Mouse (Mus musculus): ENCODE data around the gene Rab31. TPM values are rescaled to one million over a fixed set of nuclear protein-coding genes. Genes with fewer than 3 reads are reported as not detected.

Gene Rab31
- 33.2 and 48.9 TPM in 2 replicates for polyA plus RNA-seq (2012; rRNA removed)

DNA sequence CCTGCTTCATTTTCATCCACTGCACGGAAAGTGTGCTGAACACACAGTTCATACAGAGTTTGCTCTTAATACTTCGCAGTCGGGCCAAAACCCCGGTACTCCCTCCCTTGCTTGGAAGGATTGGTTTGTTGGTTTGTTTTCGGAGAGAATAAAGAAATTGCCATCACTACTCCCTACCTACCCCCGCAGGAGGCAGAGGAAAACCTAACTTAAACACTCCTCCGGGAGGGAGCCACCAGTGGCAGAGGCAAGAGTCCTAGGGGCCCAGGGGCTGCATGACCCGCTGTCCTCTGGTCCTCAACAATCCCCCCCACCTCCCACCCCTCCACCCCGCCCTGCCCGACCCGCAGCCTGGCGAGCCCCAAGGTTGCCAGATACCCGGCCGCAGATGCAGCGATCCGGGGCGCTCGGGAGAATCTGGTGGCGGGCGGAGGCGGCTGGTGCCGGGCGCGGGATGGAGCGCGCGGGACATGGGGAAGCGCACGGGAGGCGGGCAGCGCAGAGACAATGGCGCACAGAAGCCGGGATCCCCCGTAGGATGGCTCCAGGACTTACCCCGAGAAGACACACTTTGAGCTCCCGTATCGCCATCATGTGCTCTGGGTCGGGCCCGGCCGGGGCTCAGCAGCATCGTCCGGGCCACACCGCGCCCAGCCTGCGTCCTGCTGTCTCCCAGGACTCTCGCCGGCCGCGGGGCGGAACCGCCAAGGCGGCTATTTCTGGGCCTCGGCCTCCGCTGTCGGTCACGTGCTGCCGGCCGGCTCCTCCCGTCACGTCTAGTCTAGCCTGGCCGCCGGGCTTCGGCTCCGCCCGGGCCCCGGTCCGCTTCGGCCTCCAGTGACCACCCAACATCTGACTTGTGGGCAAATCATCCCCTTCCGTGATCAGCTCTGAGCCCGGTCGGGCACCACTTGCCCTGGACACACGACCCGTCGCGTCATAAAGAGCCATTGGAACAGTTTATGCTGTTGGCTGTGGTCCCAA, at the start of gene Rab31:
Gene Rab31, minus strand, starts transcription at position 802 of the 984 bp plus-strand sequence.
- DNase-seq, result peak; percentile 85
- Histone ChIP-seq H3K4me3 (replicated peaks; ENCODE audit: extremely low read depth, low read depth, low read length) (peak within 1 kb of the TSS; percentile 67), H3K4me1 (ENCODE audit: control insufficient read depth, insufficient read depth, low read length) (peaks cover 11% of the 10 kb centered on the region)
- TF ChIP-seq POLR2A (IDR thresholded peaks at IDR 0.05; ENCODE audit: borderline replicate concordance, extremely low read depth, low read depth, low read length), result peak; percentile 64; the same call in 1 of the 2 replicates
- TF ChIP-seq CTCF (IDR thresholded peaks at IDR 0.05; ENCODE audit: insufficient read depth, low read length), result no peak
- WGBS, result 1% methylated on average over 72 of the region's 75 CpGs

GRCm38 (mm10) chr17:65820197-65820596, 47.6 kb upstream of the Rab31 start:
- DNase-seq, result no peak
- Histone ChIP-seq H3K4me1 (ENCODE audit: control insufficient read depth, insufficient read depth, low read length) (no peaks in the 10 kb centered on the region), H3K4me3 (replicated peaks; ENCODE audit: extremely low read depth, low read depth, low read length) (no peak overlapping the region)
- TF ChIP-seq CTCF (IDR thresholded peaks at IDR 0.05; ENCODE audit: insufficient read depth, low read length) (no peak), POLR2A (IDR thresholded peaks at IDR 0.05; ENCODE audit: borderline replicate concordance, extremely low read depth, low read depth, low read length) (no peak)
- WGBS, result 65% methylated on average over 5 of the region's 5 CpGs

DNA sequence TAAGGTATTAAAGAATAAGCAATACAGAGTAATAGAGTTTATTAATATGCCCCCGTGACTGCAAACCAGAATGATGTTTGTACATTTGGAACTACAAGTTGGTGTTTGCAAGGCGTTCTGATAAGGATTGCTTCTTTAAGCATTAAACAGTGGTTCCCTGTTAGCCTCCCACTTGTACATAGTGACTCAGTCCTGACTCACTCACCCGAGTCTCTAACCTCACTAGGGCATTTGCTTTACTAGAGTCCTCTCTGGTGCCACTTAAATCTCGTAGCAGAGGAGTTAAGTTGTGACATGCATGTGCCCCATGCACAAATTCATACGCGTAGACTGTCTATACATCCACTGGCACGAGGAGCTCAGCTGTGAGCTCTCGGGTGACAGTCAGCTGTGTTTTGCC, 41.2 kb upstream of the Rab31 start:
- H3K4me1 ChIP-seq (ENCODE audit: control insufficient read depth, insufficient read depth, low read length), result no peaks in the 10 kb centered on the region
- TF ChIP-seq POLR2A (IDR thresholded peaks at IDR 0.05; ENCODE audit: borderline replicate concordance, extremely low read depth, low read depth, low read length) (no peak), CTCF (IDR thresholded peaks at IDR 0.05; ENCODE audit: insufficient read depth, low read length) (no peak)
- no peak overlapping the region for H3K4me3 ChIP-seq (replicated peaks; ENCODE audit: extremely low read depth, low read depth, low read length)
- no peak for DNase-seq
- 81% methylated on average over 8 of the region's 8 CpGs for WGBS

GRCm38 (mm10) chr17:65811032-65811431, 38.5 kb upstream of the Rab31 start:
- no peak for DNase-seq
- TF ChIP-seq POLR2A (IDR thresholded peaks at IDR 0.05; ENCODE audit: borderline replicate concordance, extremely low read depth, low read depth, low read length), result no peak
- TF ChIP-seq CTCF (IDR thresholded peaks at IDR 0.05; ENCODE audit: insufficient read depth, low read length), result no peak
- Histone ChIP-seq H3K4me3 (replicated peaks; ENCODE audit: extremely low read depth, low read depth, low read length) (no peak overlapping the region), H3K4me1 (ENCODE audit: control insufficient read depth, insufficient read depth, low read length) (no peaks in the 10 kb centered on the region)
- 73% methylated on average over 5 of the region's 5 CpGs for WGBS

GRCm38 (mm10) chr17:65806416-65806815, 33.9 kb upstream of the Rab31 start:
- peaks cover 4% of the 10 kb centered on the region for H3K4me1 ChIP-seq (ENCODE audit: control insufficient read depth, insufficient read depth, low read length)
- TF ChIP-seq POLR2A (IDR thresholded peaks at IDR 0.05; ENCODE audit: borderline replicate concordance, extremely low read depth, low read depth, low read length), result no peak
- TF ChIP-seq CTCF (IDR thresholded peaks at IDR 0.05; ENCODE audit: insufficient read depth, low read length), result no peak
- DNase-seq, result no peak
- H3K4me3 ChIP-seq (replicated peaks; ENCODE audit: extremely low read depth, low read depth, low read length), result no peak overlapping the region
- 70% methylated on average over 2 of the region's 2 CpGs for WGBS

DNA sequence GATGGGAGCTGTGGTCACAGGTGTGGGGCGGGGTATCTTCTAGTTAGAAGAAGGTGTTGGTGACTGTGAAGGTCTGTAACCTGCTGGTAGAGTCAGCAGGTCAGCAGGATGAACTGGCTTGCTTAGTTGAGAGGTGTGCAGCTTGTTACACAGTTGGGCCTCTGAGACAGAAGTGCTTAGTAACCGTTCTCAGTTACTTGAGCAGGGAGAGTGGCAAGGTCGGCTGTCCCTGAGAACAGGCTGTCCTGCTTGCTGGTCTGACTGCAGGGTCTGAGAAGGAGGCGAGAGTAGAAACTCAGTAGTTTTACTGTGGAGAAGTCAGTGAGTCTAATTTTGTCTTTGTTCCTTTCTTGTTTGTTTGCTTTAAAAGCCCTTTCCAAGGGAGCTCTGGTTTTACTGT, 33.4 kb upstream of the Rab31 start:
- Histone ChIP-seq H3K4me3 (replicated peaks; ENCODE audit: extremely low read depth, low read depth, low read length) (no peak overlapping the region), H3K4me1 (ENCODE audit: control insufficient read depth, insufficient read depth, low read length) (peaks cover 4% of the 10 kb centered on the region)
- TF ChIP-seq CTCF (IDR thresholded peaks at IDR 0.05; ENCODE audit: insufficient read depth, low read length), result no peak
- TF ChIP-seq POLR2A (IDR thresholded peaks at IDR 0.05; ENCODE audit: borderline replicate concordance, extremely low read depth, low read depth, low read length), result no peak
- WGBS, result 68% methylated on average over 4 of the region's 4 CpGs
- no peak for DNase-seq

DNA sequence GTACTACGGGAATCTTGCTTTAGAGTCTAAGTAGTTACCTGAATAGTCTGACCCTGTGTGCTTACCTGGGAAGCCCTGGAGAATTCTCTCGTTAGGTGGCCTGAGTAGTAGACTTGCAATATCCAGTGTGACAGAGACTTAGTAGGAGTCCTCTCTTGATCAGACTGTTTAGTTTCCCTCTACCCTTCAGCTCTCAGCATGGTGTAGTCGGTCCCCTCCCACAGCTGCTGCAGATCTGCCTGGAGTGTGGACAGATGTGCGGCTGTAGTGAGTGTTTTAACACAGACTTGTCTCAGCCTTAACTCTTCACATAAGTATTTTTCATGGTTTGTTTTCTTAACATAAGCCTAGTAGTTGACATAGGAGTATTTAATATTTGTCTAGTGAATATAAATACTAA, 29.5 kb upstream of the Rab31 start:
- no peak overlapping the region for H3K4me3 ChIP-seq (replicated peaks; ENCODE audit: extremely low read depth, low read depth, low read length)
- DNase-seq, result no peak
- TF ChIP-seq CTCF (IDR thresholded peaks at IDR 0.05; ENCODE audit: insufficient read depth, low read length) (no peak), POLR2A (IDR thresholded peaks at IDR 0.05; ENCODE audit: borderline replicate concordance, extremely low read depth, low read depth, low read length) (no peak)
- peaks cover 6% of the 10 kb centered on the region for H3K4me1 ChIP-seq (ENCODE audit: control insufficient read depth, insufficient read depth, low read length)
- 59% methylated on average over 4 of the region's 4 CpGs for WGBS

GRCm38 (mm10) chr17:65800451-65800850, 27.9 kb upstream of the Rab31 start:
- no peak for DNase-seq
- TF ChIP-seq POLR2A (IDR thresholded peaks at IDR 0.05; ENCODE audit: borderline replicate concordance, extremely low read depth, low read depth, low read length) (no peak), CTCF (IDR thresholded peaks at IDR 0.05; ENCODE audit: insufficient read depth, low read length) (no peak)
- H3K4me1 ChIP-seq (ENCODE audit: control insufficient read depth, insufficient read depth, low read length), result peaks cover 6% of the 10 kb centered on the region
- WGBS, result 87% methylated on average over 6 of the region's 6 CpGs
- no peak overlapping the region for H3K4me3 ChIP-seq (replicated peaks; ENCODE audit: extremely low read depth, low read depth, low read length)

DNA sequence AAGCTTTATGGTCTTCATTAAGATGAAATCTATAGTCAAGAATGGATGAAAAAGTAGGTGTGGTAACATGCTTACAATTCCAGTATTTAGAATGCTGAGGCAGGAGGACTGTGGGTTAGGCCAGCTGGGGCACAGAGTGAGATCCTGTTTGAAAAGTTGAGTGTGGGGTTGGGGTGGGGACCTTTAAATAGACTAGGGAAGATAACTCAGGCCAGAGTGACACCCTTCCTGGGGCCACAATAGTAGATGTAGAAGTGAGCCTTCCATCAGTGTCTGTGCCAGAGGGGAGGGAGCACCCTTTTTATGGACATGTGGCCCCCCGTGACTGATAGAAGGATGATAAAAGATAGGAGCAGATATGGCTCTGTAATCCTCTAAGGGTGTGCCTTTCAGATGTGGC, 26.8 kb upstream of the Rab31 start:
- Histone ChIP-seq H3K4me3 (replicated peaks; ENCODE audit: extremely low read depth, low read depth, low read length) (no peak overlapping the region), H3K4me1 (ENCODE audit: control insufficient read depth, insufficient read depth, low read length) (peaks cover 6% of the 10 kb centered on the region)
- DNase-seq, result no peak
- no peak for TF ChIP-seq POLR2A (IDR thresholded peaks at IDR 0.05; ENCODE audit: borderline replicate concordance, extremely low read depth, low read depth, low read length)
- TF ChIP-seq CTCF (IDR thresholded peaks at IDR 0.05; ENCODE audit: insufficient read depth, low read length), result no peak
- 76% methylated on average over 1 of the region's 1 CpGs for WGBS

DNA sequence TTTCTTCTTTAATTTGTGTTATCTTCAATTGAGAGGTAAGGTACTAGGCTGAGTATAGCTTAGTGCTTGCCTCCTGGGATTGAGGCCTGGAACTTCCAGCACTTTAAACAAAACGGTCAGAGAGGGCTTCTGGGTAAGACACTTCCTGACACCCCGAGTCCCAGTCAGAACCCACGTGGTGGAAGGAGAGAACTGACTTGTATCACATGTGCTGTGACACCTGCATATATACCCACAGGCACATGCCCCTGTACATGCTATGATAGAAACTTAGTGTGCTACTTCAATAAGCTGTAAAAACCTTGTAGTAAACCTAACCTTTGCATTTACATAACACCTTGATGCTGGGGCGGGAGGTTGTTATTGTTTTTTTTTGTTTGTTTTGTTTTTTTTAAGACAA, 25.9 kb upstream of the Rab31 start:
- H3K4me3 ChIP-seq (replicated peaks; ENCODE audit: extremely low read depth, low read depth, low read length), result no peak overlapping the region
- WGBS, result 28% methylated on average over 4 of the region's 4 CpGs
- TF ChIP-seq POLR2A (IDR thresholded peaks at IDR 0.05; ENCODE audit: borderline replicate concordance, extremely low read depth, low read depth, low read length) (no peak), CTCF (IDR thresholded peaks at IDR 0.05; ENCODE audit: insufficient read depth, low read length) (no peak)
- H3K4me1 ChIP-seq (ENCODE audit: control insufficient read depth, insufficient read depth, low read length), result peaks cover 6% of the 10 kb centered on the region
- DNase-seq, result no peak

Measured in lung, adult 2 months (tissue).